Mouse (Mus musculus) midbrain, embryonic 12.5 days (tissue): ENCODE measurements around the gene Gnai2. TPM values are rescaled to one million over a fixed set of nuclear protein-coding genes. Genes with fewer than 3 reads are reported as not detected.
"Not testable (repeated sequence)": the region's sequence is repeated elsewhere in the genome, so short reads cannot be mapped to it uniquely, and the experiment has no call there.

Experiments used
- ATAC-seq: fragments of 200-750 bp; cut with Nextera tagmentation; 2 replicates; pipeline ENCODE4 v1.8.0; 2017; ENCODE audit warnings: low read depth, moderate TSS enrichment, moderate library complexity; ENCODE audit not compliant: low FRiP score
- H3K27ac ChIP-seq: fragments of 300-500 bp; sonication (generic); replicated peaks from 2 replicates; pipeline ENCODE4 v1.5.1; 2016; ENCODE audit warnings: mild to moderate bottlenecking
- H3K27me3 ChIP-seq: fragments of 300-500 bp; sonication (generic); 2 replicates; pipeline ENCODE4 v1.6.1; 2016; ENCODE audit warnings: mild to moderate bottlenecking
- H3K36me3 ChIP-seq: fragments of 300-500 bp; sonication (generic); 2 replicates; pipeline ENCODE4 v1.6.1; 2016
- H3K4me1 ChIP-seq: fragments of 300-500 bp; sonication (generic); 2 replicates; pipeline ENCODE4 v1.6.1; 2016
- H3K4me2 ChIP-seq: fragments of 300-500 bp; sonication (generic); replicated peaks from 2 replicates; pipeline ENCODE4 v1.6.1; 2016; ENCODE audit warnings: mild to moderate bottlenecking, moderate library complexity
- H3K4me3 ChIP-seq: fragments of 300-500 bp; sonication (generic); 2 replicates; pipeline ENCODE4 v1.5.1; 2016; ENCODE audit warnings: mild to moderate bottlenecking
- H3K9ac ChIP-seq: fragments of 300-500 bp; sonication (generic); replicated peaks from 2 replicates; pipeline ENCODE4 v1.6.1; 2016; ENCODE audit warnings: mild to moderate bottlenecking, moderate library complexity
- H3K9me3 ChIP-seq: fragments of 300-500 bp; sonication (generic); 2 replicates; pipeline ENCODE4 v1.6.1; 2016; ENCODE audit warnings: mild to moderate bottlenecking
- WGBS: fragments of 180-500 bp; shearing (Covaris S2); methylation state at CpG from one replicate; pipeline ENCODE4 v1.1.7; 2016; 5-methylcytosine and 5-hydroxymethylcytosine counted together
- polyA plus RNA-seq: library from polyadenylated mRNA; unstranded; fragments of >200 nt; fragmentation: Nextera tagmentation; extraction: Ambion mirVana; gene quantifications from 2 replicates; pipeline ENCODE4 v1.2.1, GENCODE M21; 2016

The Gnai2 gene
- polyA plus RNA-seq, 1 experiment from 2014 or later: 641 TPM

DNA sequence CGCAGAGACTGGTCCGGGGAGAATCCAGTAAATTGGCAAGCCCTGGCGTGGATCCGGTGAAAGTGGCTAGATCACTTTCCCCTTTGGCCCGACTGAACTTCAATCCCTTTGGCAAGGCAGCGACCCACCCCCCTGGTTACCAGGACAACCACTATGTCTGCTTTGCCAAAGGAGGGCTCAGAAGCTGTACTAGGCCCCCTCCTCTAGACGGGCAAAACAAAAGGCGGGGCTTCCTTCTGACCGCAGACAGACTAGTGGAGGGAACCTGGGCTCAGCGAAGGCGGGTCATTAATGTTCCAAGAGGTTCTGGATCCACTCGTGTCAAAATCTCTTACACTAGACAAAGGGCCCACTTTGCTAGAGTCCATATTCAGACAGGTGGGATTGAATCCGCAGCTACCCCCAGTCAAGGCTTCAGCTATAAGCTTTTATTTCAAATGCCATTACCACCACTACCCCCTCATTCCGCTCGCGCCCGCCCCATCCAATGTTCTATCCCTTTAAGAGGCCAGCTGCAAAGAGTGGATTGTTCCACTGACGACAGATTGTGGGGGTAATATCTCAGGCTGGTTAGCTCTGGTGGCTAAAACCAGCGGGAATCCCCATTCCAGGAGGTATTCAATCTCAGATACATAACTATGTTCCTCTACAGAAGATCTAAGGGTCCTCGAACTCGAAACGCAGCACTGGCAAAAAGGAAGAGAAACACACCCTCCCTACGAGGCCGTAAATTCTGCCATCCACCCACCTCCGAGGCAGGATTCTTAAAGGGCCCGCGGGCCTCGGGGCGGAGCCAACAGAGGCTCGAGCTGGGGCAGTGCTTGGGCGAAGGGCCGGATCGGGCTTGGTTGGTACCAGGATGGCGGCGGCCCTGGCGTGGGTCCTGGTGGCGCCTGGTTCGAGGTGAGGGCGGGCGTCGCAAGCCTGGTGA, 66.6 kb downstream of the Gnai2 start:
- under 1% methylated on average over 41 of the region's 41 CpGs for WGBS
- Histone ChIP-seq H3K36me3 (peaks cover 48% of the 10 kb centered on the region), H3K4me1 (peaks cover 50% of the 10 kb centered on the region), H3K27me3 (no peaks in the 10 kb centered on the region), H3K27ac (peak overlapping the region; percentile 87), H3K9ac (peak overlapping the region; percentile 91), H3K9me3 (no peaks in the 10 kb centered on the region), H3K4me2 (peak overlapping the region; percentile 95), H3K4me3 (peak overlapping the region; percentile 92)
- ATAC-seq: peak; percentile 84

DNA sequence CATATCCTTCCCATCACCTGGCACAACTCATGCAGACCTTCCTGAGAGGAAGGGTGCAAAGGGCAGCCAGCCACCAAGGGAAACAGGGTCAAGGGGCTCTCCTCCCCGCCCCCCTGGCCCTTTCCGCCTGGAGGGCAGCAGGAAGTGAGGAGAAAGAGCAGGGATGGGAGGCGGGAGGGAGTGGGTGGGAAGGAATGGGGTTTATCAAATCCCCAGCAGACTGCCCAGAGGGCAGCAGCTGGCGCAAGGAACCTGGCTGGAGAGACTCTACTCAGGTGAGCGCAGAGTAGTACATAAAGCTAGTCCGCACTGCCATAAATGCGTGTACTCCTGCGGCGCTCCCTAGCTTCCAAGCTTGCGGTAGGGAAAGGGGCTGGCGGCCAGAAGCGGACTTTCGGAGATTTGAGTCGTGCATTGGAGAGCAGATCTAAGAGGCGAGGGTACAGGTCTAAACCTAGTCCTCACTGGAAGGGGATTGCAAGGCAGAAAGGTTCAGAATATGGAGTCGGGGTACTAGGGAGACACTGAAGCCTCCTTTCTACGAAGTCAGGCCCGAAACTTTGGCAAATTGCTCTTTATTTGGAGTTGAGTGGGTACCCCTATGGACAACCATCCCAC, 67.4 kb downstream of the Gnai2 start, which contains the start of gene Hyal2:
Gene Hyal2 (plus strand): TSS at position 244 of the 618 bp plus-strand sequence.
- no peak for ATAC-seq
- Histone ChIP-seq H3K4me1 (peaks cover 53% of the 10 kb centered on the region), H3K27me3 (no peaks in the 10 kb centered on the region), H3K4me3 (peak within 1 kb of the TSS; percentile 92), H3K9ac (peak within 1 kb of the TSS; percentile 91), H3K36me3 (peaks cover 40% of the 10 kb centered on the region), H3K4me2 (peak within 1 kb of the TSS; percentile 95), H3K27ac (peak within 1 kb of the TSS; percentile 87), H3K9me3 (no peaks in the 10 kb centered on the region)
- WGBS: 5% methylated on average over 18 of the region's 18 CpGs

DNA sequence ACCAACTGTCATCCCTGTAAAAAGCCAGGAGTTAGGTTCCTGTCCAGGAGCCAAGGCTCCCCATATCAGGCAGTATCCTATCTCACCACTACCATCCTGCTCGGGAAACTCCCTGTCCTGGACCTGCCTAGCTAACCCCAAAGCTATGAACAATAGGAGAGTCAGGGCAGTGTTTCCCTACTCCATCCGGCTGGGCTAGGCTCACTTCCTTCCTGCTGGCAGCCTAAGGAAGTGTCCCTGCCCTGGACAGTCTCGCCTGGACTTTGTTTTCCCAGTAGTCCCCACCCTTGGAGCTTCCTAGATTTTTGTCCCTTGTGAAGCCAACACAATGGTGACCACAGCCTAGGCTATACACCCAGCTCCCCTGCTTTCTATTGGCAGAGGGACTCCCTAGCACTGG, 68.3 kb downstream of the Gnai2 start:
- no peaks in the 10 kb centered on the region for H3K27me3 ChIP-seq
- 75% methylated on average over 3 of the region's 3 CpGs for WGBS
- H3K36me3 ChIP-seq: peaks cover 36% of the 10 kb centered on the region
- no peaks in the 10 kb centered on the region for H3K9me3 ChIP-seq
- H3K27ac ChIP-seq: no peak overlapping the region
- ATAC-seq: no peak
- H3K4me1 ChIP-seq: peaks cover 53% of the 10 kb centered on the region
- H3K4me2 ChIP-seq: no peak overlapping the region
- no peak overlapping the region for H3K4me3 ChIP-seq
- H3K9ac ChIP-seq: no peak overlapping the region

DNA sequence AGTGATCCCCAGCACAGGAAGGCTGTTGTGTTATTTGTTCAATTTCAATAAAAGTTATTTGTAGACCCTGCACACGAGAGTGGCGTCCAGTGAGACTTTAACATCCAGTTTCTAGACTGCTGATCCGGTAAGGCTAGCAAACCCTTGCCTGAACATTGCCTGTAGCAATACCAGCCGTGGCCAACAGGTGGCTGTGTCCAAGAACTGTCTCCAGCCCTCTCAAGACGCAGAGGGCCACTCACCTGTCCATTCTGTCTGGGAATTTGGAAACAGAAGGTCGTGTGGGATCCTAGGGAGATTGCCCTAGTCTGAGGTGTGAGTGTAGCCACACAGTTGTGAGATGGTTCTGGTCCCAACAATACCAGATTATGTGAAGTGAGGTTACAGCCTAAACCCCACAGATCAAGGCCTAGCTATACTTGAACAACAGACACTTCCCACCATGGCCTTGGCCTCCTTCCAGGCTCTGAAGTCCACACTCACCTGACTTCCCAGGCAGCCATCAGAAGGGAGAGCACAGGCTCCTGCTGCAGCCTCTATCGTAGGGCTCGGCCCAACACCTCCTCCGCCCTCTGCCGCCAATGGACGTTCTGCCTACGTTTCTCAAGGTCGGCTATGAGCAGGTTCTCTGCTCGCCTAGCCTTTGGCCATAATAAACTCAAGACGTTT, 69.0 kb downstream of the Gnai2 start:
- no peaks in the 10 kb centered on the region for H3K9me3 ChIP-seq
- H3K27me3 ChIP-seq: no peaks in the 10 kb centered on the region
- H3K4me3 ChIP-seq: no peak overlapping the region
- peaks cover 36% of the 10 kb centered on the region for H3K36me3 ChIP-seq
- no peak overlapping the region for H3K27ac ChIP-seq
- WGBS: 60% methylated on average over 15 of the region's 15 CpGs
- ATAC-seq: no peak
- H3K9ac ChIP-seq: no peak overlapping the region
- H3K4me1 ChIP-seq: peaks cover 47% of the 10 kb centered on the region
- H3K4me2 ChIP-seq: no peak overlapping the region

DNA sequence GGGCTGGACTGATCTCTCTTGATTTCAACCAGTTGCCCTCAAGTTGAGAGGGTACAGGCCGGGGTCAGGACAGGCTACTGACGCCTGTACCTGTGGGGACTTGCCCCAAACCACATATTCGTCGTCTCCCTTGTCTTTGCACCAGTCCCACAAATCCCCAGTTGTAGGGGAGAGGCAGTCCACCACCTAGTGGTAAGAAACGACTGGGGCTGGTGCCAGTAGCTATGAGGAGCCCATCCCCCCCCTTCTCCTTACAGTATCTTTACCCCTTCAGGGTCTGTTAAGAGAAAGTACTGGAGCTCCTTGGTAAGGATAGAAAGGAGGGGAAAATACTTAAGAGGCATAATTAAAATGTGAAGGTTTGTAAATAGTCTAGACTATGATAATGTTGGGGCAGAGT, 69.6 kb downstream of the Gnai2 start:
- H3K4me2 ChIP-seq, H3K27me3 ChIP-seq, H3K9ac ChIP-seq, ATAC-seq, H3K4me3 ChIP-seq, H3K27ac ChIP-seq, H3K9me3 ChIP-seq: not testable (repeated sequence)
- WGBS: 50% methylated on average over 5 of the region's 5 CpGs
- Histone ChIP-seq H3K36me3 (peaks cover 36% of the 10 kb centered on the region), H3K4me1 (peaks cover 40% of the 10 kb centered on the region)

Other genes starting within 250 kb of the Gnai2 start
- gene Cacna2d2, start 235.8 kb downstream of the Gnai2 start, polyA plus RNA-seq: 3.7 and 4.1 TPM in 2 replicates
- 43.6 TPM in 2 replicates for gene Tmem115, start 101.4 kb downstream of the Gnai2 start, polyA plus RNA-seq
- gene Cyb561d2, start 93.2 kb downstream of the Gnai2 start, polyA plus RNA-seq: 19.3 and 19.4 TPM in 2 replicates
- gene Nprl2, start 93.1 kb downstream of the Gnai2 start, polyA plus RNA-seq: 48.1 and 48.4 TPM in 2 replicates
- gene Zmynd10, start 88.1 kb downstream of the Gnai2 start, polyA plus RNA-seq: 1.1 and 2.6 TPM in 2 replicates
- gene Rassf1, start 83.8 kb downstream of the Gnai2 start, polyA plus RNA-seq: 43.6 and 48.9 TPM in 2 replicates
- gene Tusc2, start 72.1 kb downstream of the Gnai2 start, polyA plus RNA-seq: 90.1 and 95.0 TPM in 2 replicates
- 112 and 116 TPM in 2 replicates for gene Hyal2, start 67.4 kb downstream of the Gnai2 start, polyA plus RNA-seq
- 9.0 and 10.1 TPM in 2 replicates for gene Hyal1, start 58.4 kb downstream of the Gnai2 start, polyA plus RNA-seq
- 14.5 and 14.7 TPM in 2 replicates for gene Naa80, start 56.5 kb downstream of the Gnai2 start, polyA plus RNA-seq
- 0.41 and 1.1 TPM in 2 replicates for gene Hyal3, start 54.5 kb downstream of the Gnai2 start, polyA plus RNA-seq
- 20.1 and 21.1 TPM in 2 replicates for gene Ifrd2, start 47.7 kb downstream of the Gnai2 start, polyA plus RNA-seq
- 3.2 TPM in 2 replicates for gene Sema3b, start 26.1 kb downstream of the Gnai2 start, polyA plus RNA-seq
- 13.9 and 14.8 TPM in 2 replicates for gene Slc38a3, start 34.2 kb upstream of the Gnai2 start, polyA plus RNA-seq
- gene Gnat1, start 44.3 kb upstream of the Gnai2 start, polyA plus RNA-seq: 1.9 and 2.7 TPM in 2 replicates
- 30.6 and 33.7 TPM in 2 replicates for gene Sema3f, start 75.1 kb upstream of the Gnai2 start, polyA plus RNA-seq
- gene Rbm5, start 135.6 kb upstream of the Gnai2 start, polyA plus RNA-seq: 266 and 271 TPM in 2 replicates
- 135 and 153 TPM in 2 replicates for gene Rbm6, start 237.9 kb upstream of the Gnai2 start, polyA plus RNA-seq